Mouse (Mus musculus) megakaryocyte progenitor cell, adult 5-6 weeks (primary cell): ENCODE results near the gene Fhdc1. TPM values are rescaled to one million over a fixed set of nuclear protein-coding genes. Genes with fewer than 3 reads are reported as not detected.

Source experiments
- ATAC-seq: replicated peaks from 2 replicates; pipeline ENCODE4 v1.8.0; 2016; ENCODE audit warnings: mild to moderate bottlenecking, moderate TSS enrichment, inconsistent platforms; ENCODE audit not compliant: poor library complexity
- total RNA-seq, 2 experiments: library from RNA; stranded (forward) in 1 of 2; stranded (reverse) in 1 of 2; fragments of 157-497, 149-512 nt in 1 of 2; fragments of 200-1000 nt in 1 of 2; gene quantifications; 2 replicates each; pipeline versions ENCODE4 v1.2.3 to v1.2.4; 2015 to 2017

The Fhdc1 gene
- total RNA-seq, 2 experiments from 2014 or later = 0.79 to 2.2 TPM

- ATAC-seq = no peak
These were observed 5.1 kb downstream of the Fhdc1 start for GRCm38 (mm10) chr3:84474981-84475775.

- ATAC-seq = no peak
These were observed 5.8 kb downstream of the Fhdc1 start for GRCm38 (mm10) chr3:84474398-84474797.

- ATAC-seq = no peak
These were observed 7.3 kb downstream of the Fhdc1 start for GRCm38 (mm10) chr3:84472955-84473354.

GRCm38 (mm10) chr3:84472527-84472926 lies 7.7 kb downstream of the Fhdc1 start:
- no peak for ATAC-seq

- ATAC-seq = peak; percentile 72
These were observed 9.1 kb downstream of the Fhdc1 start for GRCm38 (mm10) chr3:84471146-84471545.

- ATAC-seq = peak; percentile 20
These were observed 12.1 kb downstream of the Fhdc1 start for GRCm38 (mm10) chr3:84468111-84468453.

GRCm38 (mm10) chr3:84467419-84468110 lies 12.7 kb downstream of the Fhdc1 start:
- ATAC-seq = peak; percentile 25

GRCm38 (mm10) chr3:84465822-84466500 lies 14.3 kb downstream of the Fhdc1 start:
- peak; percentile 45 for ATAC-seq

- no peak for ATAC-seq
These were observed 18.5 kb downstream of the Fhdc1 start for GRCm38 (mm10) chr3:84461687-84462086.

- peak; percentile 82 for ATAC-seq
These were observed 19.3 kb downstream of the Fhdc1 start for GRCm38 (mm10) chr3:84460952-84461351.

- 0 out of 2 replicates have a peak, but pooled peaks have one; percentile 5 for ATAC-seq
These were observed 19.7 kb downstream of the Fhdc1 start for GRCm38 (mm10) chr3:84460499-84460898.

GRCm38 (mm10) chr3:84455733-84456417 lies 24.4 kb downstream of the Fhdc1 start:
- peak; percentile 78 for ATAC-seq

GRCm38 (mm10) chr3:84450651-84451050 lies 29.6 kb downstream of the Fhdc1 start:
- ATAC-seq = no peak

GRCm38 (mm10) chr3:84449015-84449414 lies 31.2 kb downstream of the Fhdc1 start:
- ATAC-seq = no peak

- no peak for ATAC-seq
These were observed 32.4 kb downstream of the Fhdc1 start for GRCm38 (mm10) chr3:84447803-84448202.

- no peak for ATAC-seq
These were observed 34.4 kb downstream of the Fhdc1 start for GRCm38 (mm10) chr3:84445838-84446237.

GRCm38 (mm10) chr3:84442890-84443289 lies 37.3 kb downstream of the Fhdc1 start:
- ATAC-seq = peak; percentile 49

- ATAC-seq = no peak
These were observed 40.6 kb downstream of the Fhdc1 start for GRCm38 (mm10) chr3:84439431-84440210.

GRCm38 (mm10) chr3:84438840-84439239 lies 41.4 kb downstream of the Fhdc1 start:
- no peak for ATAC-seq

- no peak for ATAC-seq
These were observed 42.1 kb downstream of the Fhdc1 start for GRCm38 (mm10) chr3:84438118-84438517.
